Comparison of ENCODE assay signal across 22 mouse cellular contexts in the genomic region with DNA sequence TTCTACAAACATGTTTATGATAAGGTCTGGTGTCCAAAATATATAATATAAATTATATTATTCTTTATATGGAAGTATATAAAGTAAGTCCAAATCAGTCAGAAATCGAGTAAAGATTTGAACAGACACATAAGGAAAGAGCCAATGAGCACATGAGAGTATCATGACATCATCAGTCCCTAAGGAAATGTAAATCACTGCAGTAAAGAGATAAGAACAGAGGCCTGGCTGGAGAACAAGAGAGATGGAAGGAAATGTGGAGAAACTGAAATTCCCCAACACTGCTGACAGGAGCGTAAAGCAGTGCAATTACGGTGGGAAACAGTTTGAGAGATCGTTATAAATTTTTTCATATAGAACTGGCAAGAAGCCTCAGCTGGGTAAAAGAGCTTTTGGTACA.
DNase-seq lines count a peak whose midpoint lies in the region; ATAC-seq and TF ChIP-seq lines count a peak whose summit lies in the region.
"Had no signal": no experiment of that assay in that cellular context is flagged by ENCODE, and none has a peak within 500 bp of the region (broad histone marks: within the 10 kb centered on the region; RNA-seq: fewer than 3 reads in every experiment).

No protein-coding gene starts in this region.

- no peak for TF ChIP-seq CTCF in intestine, postnatal 0 days (IDR thresholded peaks at IDR 0.05; ENCODE audit: low read depth)
- no peak for TF ChIP-seq CTCF in brain, embryonic 14.5 days (IDR thresholded peaks at IDR 0.05; ENCODE audit: borderline replicate concordance, extremely low read depth, insufficient read depth, insufficient read length)

- 0 out of 2 replicates have a peak, but pooled peaks have one; percentile 40 for ATAC-seq in intestine, embryonic 14.5 days (replicated peaks; ENCODE audit: low FRiP score, low TSS enrichment, low read depth)
- no peak for ATAC-seq in intestine, postnatal 0 days
- ATAC-seq in lung, embryonic 16.5 days (ENCODE audit: low read depth), result 0 out of 2 replicates have a peak, but pooled peaks have one; percentile 32
- ATAC-seq: forebrain, embryonic 16.5 days; liver, embryonic 12.5 days had no signal

- no peaks in the 10 kb centered on the region for H3K9me3 ChIP-seq in intestine, embryonic 14.5 days (ENCODE audit: control insufficient read depth, low read length)
- H3K9me3 ChIP-seq in intestine, postnatal 0 days (ENCODE audit: control insufficient read depth), result no peaks in the 10 kb centered on the region
- H3K9me3 ChIP-seq in lung, embryonic 16.5 days (ENCODE audit: control insufficient read depth, low read length), result no peaks in the 10 kb centered on the region
- H3K9me3 ChIP-seq: hindbrain, embryonic 12.5 days; liver, embryonic 12.5 days; neural tube, embryonic 15.5 days had no signal

- H3K4me3 ChIP-seq in intestine, embryonic 14.5 days (ENCODE audit: low read depth, low read length), result no peak overlapping the region
- H3K4me3 ChIP-seq in intestine, postnatal 0 days (ENCODE audit: low read depth, low read length), result no peak overlapping the region
- H3K4me3 ChIP-seq in lung, embryonic 16.5 days (ENCODE audit: low read length), result no peak overlapping the region
- H3K4me3 ChIP-seq: erythroblast, embryonic 14.5 days; gastrocnemius, adult 2 months; hindbrain, embryonic 12.5 days; layer of hippocampus, adult 2 months; liver, embryonic 12.5 days; myocyte; neural tube, embryonic 15.5 days had no signal

- H3K27ac ChIP-seq in intestine, embryonic 14.5 days (ENCODE audit: low read depth), result no peak overlapping the region
- H3K27ac ChIP-seq in intestine, postnatal 0 days (ENCODE audit: low read depth, low read length), result no peak overlapping the region
- H3K27ac ChIP-seq in lung, embryonic 16.5 days (ENCODE audit: low read length), result no peak overlapping the region
- H3K27ac ChIP-seq: gastrocnemius, adult 2 months; hindbrain, embryonic 12.5 days; layer of hippocampus, adult 2 months; liver, embryonic 12.5 days; neural tube, embryonic 15.5 days; stomach, postnatal 0 days had no signal

- H3K4me1 ChIP-seq in intestine, embryonic 14.5 days (replicated peaks; ENCODE audit: control insufficient read depth, insufficient read depth, low read length), result peaks cover 17% of the 10 kb centered on the region
- H3K4me1 ChIP-seq in intestine, postnatal 0 days (replicated peaks; ENCODE audit: control insufficient read depth, insufficient read depth, low read length), result peaks cover 10% of the 10 kb centered on the region
- peaks cover 3% of the 10 kb centered on the region for H3K4me1 ChIP-seq in lung, embryonic 16.5 days (replicated peaks; ENCODE audit: control insufficient read depth, insufficient read depth, low read length)
- H3K4me1 ChIP-seq: hindbrain, embryonic 12.5 days; liver, embryonic 12.5 days; neural tube, embryonic 15.5 days had no signal

- WGBS in intestine, embryonic 14.5 days, result 38% methylated on average over 4 of the region's 4 CpGs
- WGBS in intestine, postnatal 0 days, result 42% methylated on average over 4 of the region's 4 CpGs
- 14% methylated on average over 4 of the region's 4 CpGs for WGBS in lung, embryonic 16.5 days

- H3K4me2 ChIP-seq in intestine, embryonic 14.5 days (ENCODE audit: low read length), result no peak overlapping the region
- no peak overlapping the region for H3K4me2 ChIP-seq in intestine, postnatal 0 days (replicated peaks; ENCODE audit: low read depth)
- H3K4me2 ChIP-seq in lung, embryonic 16.5 days (ENCODE audit: low read depth, low read length), result no peak overlapping the region
- H3K4me2 ChIP-seq: hindbrain, embryonic 12.5 days; liver, embryonic 12.5 days; neural tube, embryonic 15.5 days had no signal

- H3K9ac ChIP-seq in intestine, embryonic 14.5 days (ENCODE audit: low read length), result no peak overlapping the region
- no peak overlapping the region for H3K9ac ChIP-seq in intestine, postnatal 0 days (ENCODE audit: low read depth, low read length)
- H3K9ac ChIP-seq in lung, embryonic 16.5 days (ENCODE audit: low read length), result no peak overlapping the region
- H3K9ac ChIP-seq: hindbrain, embryonic 12.5 days; liver, embryonic 12.5 days; neural tube, embryonic 15.5 days had no signal

- no peak for TF ChIP-seq POLR2A in brain, embryonic 14.5 days (IDR thresholded peaks at IDR 0.05; ENCODE audit: borderline replicate concordance, extremely low read depth, insufficient read depth, insufficient read length, poor library complexity, severe bottlenecking)

- DNase-seq in embryo, embryonic 10.5 days (ENCODE audit: low spot score), result peak; percentile 40
- no peak for DNase-seq in embryo, embryonic 9.5 days (ENCODE audit: extremely low spot score)
- DNase-seq in intestine, embryonic 14.5 days (ENCODE audit: low spot score), result peak; percentile 51
- no peak for DNase-seq in lung, postnatal 4 days
- DNase-seq in brain, embryonic 14.5 days (ENCODE audit: low read depth), result peak; percentile 49
- DNase-seq: cerebellum, adult 9-11 months; gastrocnemius, adult 2 months; heart, postnatal 10 days; kidney, adult 2 months; left cerebral cortex, postnatal 4 days; lung, postnatal 10 days; thymus, postnatal 14 days had no signal

- no peaks in the 10 kb centered on the region for H3K27me3 ChIP-seq in intestine, embryonic 14.5 days (replicated peaks; ENCODE audit: control insufficient read depth, insufficient read depth, low read length)
- H3K27me3 ChIP-seq in intestine, postnatal 0 days (replicated peaks; ENCODE audit: control insufficient read depth, insufficient read depth, low read length), result no peaks in the 10 kb centered on the region
- no peaks in the 10 kb centered on the region for H3K27me3 ChIP-seq in lung, embryonic 16.5 days (ENCODE audit: control insufficient read depth, insufficient read depth, low read depth, low read length)
- H3K27me3 ChIP-seq: liver, embryonic 12.5 days had no signal

- no peaks in the 10 kb centered on the region for H3K36me3 ChIP-seq in intestine, embryonic 14.5 days (ENCODE audit: control insufficient read depth, insufficient read depth, low read length)
- H3K36me3 ChIP-seq in intestine, postnatal 0 days (ENCODE audit: control insufficient read depth, insufficient read depth), result no peaks in the 10 kb centered on the region
- no peaks in the 10 kb centered on the region for H3K36me3 ChIP-seq in lung, embryonic 16.5 days (ENCODE audit: control insufficient read depth, insufficient read depth, low read length)
- H3K36me3 ChIP-seq: hindbrain, embryonic 12.5 days; liver, embryonic 12.5 days; neural tube, embryonic 15.5 days had no signal

Comparison
In these comparisons a context has a peak if more than half of its experiments do, and no peak if none do; other contexts are left out.
1. DNase-seq: peak in embryo, embryonic 10.5 days (single experiment), intestine, embryonic 14.5 days (single experiment) and brain, embryonic 14.5 days (single experiment); none in embryo, embryonic 9.5 days (single experiment) and lung, postnatal 4 days (0 of 2).